Mouse (Mus musculus) ES-Bruce4 (cell line): ENCODE measurements around the gene Ccl17. TPM values are rescaled to one million over a fixed set of nuclear protein-coding genes. Genes with fewer than 3 reads are reported as not detected.

Experiments
- H3K27ac ChIP-seq: 2 replicates; pipeline ENCODE4 v1.5.1; 2012; ENCODE audit warnings: low read length, inconsistent platforms; ENCODE audit not compliant: insufficient read depth
- H3K27me3 ChIP-seq: 2 replicates; pipeline ENCODE4 v1.6.1; 2012; ENCODE audit warnings: mild to moderate bottlenecking, low read length, inconsistent platforms; ENCODE audit not compliant: control insufficient read depth, poor library complexity, insufficient read depth, severe bottlenecking
- H3K36me3 ChIP-seq: 2 replicates; pipeline ENCODE4 v1.6.1; 2012; ENCODE audit warnings: inconsistent platforms, mild to moderate bottlenecking, low read length, moderate library complexity; ENCODE audit not compliant: control insufficient read depth, poor library complexity, insufficient read depth, severe bottlenecking
- H3K4me1 ChIP-seq: one replicate; pipeline ENCODE4 v1.8.1; 2011; ENCODE audit warnings: low read length; ENCODE audit not compliant: control insufficient read depth, insufficient read depth
- H3K4me3 ChIP-seq: 2 replicates; pipeline ENCODE4 v1.5.1; 2011; ENCODE audit warnings: low read depth, mild to moderate bottlenecking, low read length
- H3K9ac ChIP-seq: 2 replicates; pipeline ENCODE4 v1.6.1; 2012; ENCODE audit warnings: low read depth, mild to moderate bottlenecking, inconsistent platforms; ENCODE audit not compliant: poor library complexity, severe bottlenecking
- H3K9me3 ChIP-seq: replicated peaks from 2 replicates; pipeline ENCODE4 v1.6.1; 2012; ENCODE audit warnings: mild to moderate bottlenecking, low read length, inconsistent platforms; ENCODE audit not compliant: control insufficient read depth, poor library complexity, insufficient read depth, severe bottlenecking
- CTCF ChIP-seq: IDR thresholded peaks from one replicate; pipeline ENCODE4 v1.8.1; 2011; ENCODE audit warnings: low read depth, low read length
- EP300 ChIP-seq: IDR thresholded peaks from 2 replicates; pipeline ENCODE4 v1.6.1; 2011; ENCODE audit warnings: low read depth, low read length; ENCODE audit not compliant: insufficient read depth
- POLR2A ChIP-seq: IDR thresholded peaks from one replicate; pipeline ENCODE4 v1.8.1; 2011; ENCODE audit warnings: low read length; ENCODE audit not compliant: insufficient read depth
- polyA plus RNA-seq: library from polyadenylated mRNA; stranded (reverse); fragments of >200 nt; gene quantifications from 2 replicates; pipeline ENCODE4 v1.2.4, GENCODE M21; 2011; ENCODE audit warnings: low read depth; ENCODE audit not compliant: missing spikeins, insufficient read depth, insufficient read length

The Ccl17 gene
- polyA plus RNA-seq, 1 experiment = not detected

DNA sequence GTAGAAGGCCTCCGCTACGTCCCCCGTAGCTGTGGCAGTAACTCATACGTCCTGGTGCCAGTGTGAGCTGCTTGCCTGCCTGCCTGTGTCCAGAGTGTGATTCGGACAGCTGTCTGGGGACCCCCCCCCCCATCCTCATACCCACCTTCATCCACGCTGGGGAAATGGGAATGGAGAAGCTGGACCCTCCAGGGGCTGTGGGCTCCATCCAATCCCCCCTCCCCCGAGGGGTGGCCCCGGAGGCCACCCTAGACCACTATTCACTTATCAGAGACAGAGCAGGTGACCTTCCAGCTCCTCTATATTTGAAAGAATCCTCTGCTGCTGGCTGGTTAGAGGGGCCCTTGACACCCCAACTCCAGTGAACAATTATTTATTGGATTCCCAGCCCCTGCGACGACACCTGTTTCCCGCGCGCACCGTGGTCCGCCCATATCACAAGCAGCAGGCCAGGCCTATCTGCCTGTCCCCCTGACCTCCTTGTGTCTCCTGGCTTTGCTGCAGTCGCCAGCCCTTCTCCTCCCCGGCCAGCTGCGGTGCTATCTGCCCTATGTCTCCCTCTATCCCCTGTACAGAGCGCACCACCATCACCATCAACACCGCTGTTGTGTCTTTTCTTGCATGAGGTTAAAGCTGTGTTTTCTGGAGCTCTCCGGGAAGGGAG lies 29.6 kb upstream of the Ccl17 start:
- H3K27me3 ChIP-seq = no peaks in the 10 kb centered on the region
- H3K27ac ChIP-seq = no peak overlapping the region
- H3K4me1 ChIP-seq = no peaks in the 10 kb centered on the region
- peak overlapping the region; percentile 20 for H3K4me3 ChIP-seq
- H3K9ac ChIP-seq = peak overlapping the region; percentile 1; the same call in 1 of the 2 replicates
- H3K36me3 ChIP-seq = no peaks in the 10 kb centered on the region
- TF ChIP-seq CTCF = no peak
- TF ChIP-seq EP300 = no peak
- no peak for TF ChIP-seq POLR2A
- no peaks in the 10 kb centered on the region for H3K9me3 ChIP-seq

DNA sequence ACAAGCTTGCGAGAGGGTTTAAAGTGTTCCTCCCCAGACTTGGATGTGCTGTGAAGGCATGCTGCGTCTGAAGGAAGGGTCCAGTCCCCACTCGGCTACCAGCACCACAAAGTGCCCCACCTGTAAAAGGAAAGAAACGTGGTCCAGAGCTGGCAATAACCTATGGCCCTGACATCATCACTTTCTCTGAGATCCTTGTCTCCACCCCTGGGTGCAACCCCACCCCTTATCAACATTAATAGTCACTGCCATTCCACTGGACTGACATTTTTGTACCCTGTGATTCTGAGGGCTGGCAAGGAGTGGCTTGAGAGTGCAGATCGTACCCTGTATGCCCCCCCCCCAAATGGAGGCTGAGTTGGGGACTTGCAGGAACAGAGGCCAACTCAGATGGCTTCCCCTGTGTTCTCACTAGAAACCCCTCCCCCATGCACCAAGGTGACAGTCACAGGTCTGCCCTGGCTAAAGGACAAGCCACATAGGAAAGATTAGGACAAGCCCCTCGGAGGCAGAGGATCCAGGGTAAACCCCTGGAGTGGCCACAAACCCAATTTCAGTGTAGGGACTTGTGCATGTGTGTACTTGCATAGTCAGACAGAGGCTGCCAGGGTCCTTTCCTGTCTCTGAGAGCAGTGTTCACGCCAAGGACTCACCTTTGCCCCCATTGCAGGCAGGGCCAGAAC lies 29.0 kb upstream of the Ccl17 start:
- H3K4me1 ChIP-seq = no peaks in the 10 kb centered on the region
- no peaks in the 10 kb centered on the region for H3K9me3 ChIP-seq
- no peak for TF ChIP-seq POLR2A
- no peak for TF ChIP-seq CTCF
- no peak for TF ChIP-seq EP300
- H3K4me3 ChIP-seq = peak overlapping the region; percentile 10
- no peak overlapping the region for H3K27ac ChIP-seq
- H3K9ac ChIP-seq = 0 out of 2 replicates have a peak overlapping the region, but pooled peaks have one; percentile 1
- no peaks in the 10 kb centered on the region for H3K27me3 ChIP-seq
- H3K36me3 ChIP-seq = no peaks in the 10 kb centered on the region

DNA sequence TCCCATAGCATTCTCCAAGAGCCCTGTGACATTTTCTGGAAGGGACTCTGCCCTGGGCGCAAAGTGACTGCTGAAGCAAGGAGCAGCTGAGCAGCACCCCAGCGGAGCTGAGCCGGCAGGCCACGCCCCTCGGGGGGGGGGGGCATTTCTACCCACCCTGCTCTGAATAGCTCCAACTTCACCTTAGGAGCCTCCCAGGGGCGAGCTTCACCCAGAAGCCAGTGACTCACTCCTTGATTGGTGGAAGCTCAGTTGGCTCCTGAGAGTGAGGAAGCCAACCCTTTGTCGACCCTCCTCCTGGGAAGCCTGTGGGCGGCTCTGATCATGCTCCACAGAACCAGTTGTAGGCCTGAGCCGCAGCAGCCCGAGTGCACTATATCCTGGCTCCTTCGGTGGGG lies 28.4 kb upstream of the Ccl17 start:
- Histone ChIP-seq H3K9ac (no peak overlapping the region), H3K36me3 (no peaks in the 10 kb centered on the region), H3K27me3 (no peaks in the 10 kb centered on the region), H3K4me3 (peak overlapping the region; percentile 10; the same call in 1 of the 2 replicates), H3K27ac (no peak overlapping the region), H3K9me3 (no peaks in the 10 kb centered on the region), H3K4me1 (no peaks in the 10 kb centered on the region)
- TF ChIP-seq CTCF (no peak), POLR2A (no peak), EP300 (no peak)

DNA sequence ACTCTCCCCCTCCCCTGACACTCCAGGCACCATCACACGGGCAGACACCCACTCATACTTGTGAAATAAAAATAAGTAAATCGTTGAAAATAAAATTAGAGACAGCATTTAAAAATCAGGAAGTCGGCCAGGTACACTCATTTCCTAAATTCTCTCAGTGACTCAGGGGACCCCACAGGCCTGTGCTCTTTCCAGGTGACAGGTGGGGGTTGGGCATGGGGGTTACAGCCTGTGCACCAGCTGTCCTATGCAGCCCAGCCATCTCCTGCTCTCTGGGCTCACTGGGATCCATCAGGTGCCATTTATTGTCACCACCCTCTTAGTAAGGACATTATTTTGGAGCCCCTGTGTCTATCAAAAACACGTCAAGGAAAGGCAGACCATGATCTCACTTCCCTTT lies 26.4 kb upstream of the Ccl17 start:
- no peak overlapping the region for H3K4me3 ChIP-seq
- no peak overlapping the region for H3K9ac ChIP-seq
- H3K36me3 ChIP-seq = no peaks in the 10 kb centered on the region
- H3K9me3 ChIP-seq = no peaks in the 10 kb centered on the region
- TF ChIP-seq EP300 (no peak), POLR2A (no peak), CTCF (no peak)
- no peaks in the 10 kb centered on the region for H3K4me1 ChIP-seq
- H3K27me3 ChIP-seq = no peaks in the 10 kb centered on the region
- H3K27ac ChIP-seq = no peak overlapping the region

DNA sequence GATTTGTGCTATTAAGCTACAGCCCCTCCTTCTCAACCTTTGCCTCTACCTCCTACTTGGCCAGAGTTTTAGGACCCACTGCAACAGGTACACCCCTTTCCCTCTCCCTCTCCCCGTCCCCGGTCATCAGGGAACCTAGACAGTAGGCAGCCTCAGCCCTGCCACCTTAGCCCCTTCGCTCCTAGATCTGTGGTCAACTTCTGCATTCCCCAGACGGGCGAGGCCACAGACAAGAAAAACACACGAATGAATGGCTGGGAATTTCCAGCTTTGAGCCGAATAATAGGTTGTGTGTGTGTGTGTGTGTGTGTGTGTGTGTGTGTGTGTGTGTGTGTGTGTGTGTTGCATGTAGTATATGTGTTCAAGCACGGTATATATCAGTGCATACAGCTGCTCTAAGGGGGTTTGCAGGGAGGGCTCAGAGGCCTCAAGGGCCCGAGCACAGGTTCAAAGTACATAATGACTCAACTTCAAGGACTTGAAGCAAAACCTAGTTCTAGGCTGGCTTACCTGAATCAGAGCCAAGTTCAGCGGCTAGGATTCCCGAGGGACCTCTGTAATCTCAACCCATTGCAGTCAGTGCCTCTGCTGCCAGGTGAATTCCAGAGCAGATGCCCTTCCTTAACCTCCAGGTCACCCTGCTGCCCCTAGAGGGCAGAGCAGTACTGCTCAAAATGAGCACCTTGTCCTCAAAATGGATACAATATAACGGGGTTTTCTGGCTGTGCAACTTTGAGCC lies 24.8 kb upstream of the Ccl17 start:
- Histone ChIP-seq H3K9ac (no peak overlapping the region), H3K36me3 (no peaks in the 10 kb centered on the region), H3K4me3 (no peak overlapping the region), H3K9me3 (no peaks in the 10 kb centered on the region), H3K27ac (no peak overlapping the region), H3K27me3 (no peaks in the 10 kb centered on the region), H3K4me1 (no peaks in the 10 kb centered on the region)
- TF ChIP-seq CTCF = peak; percentile 59
- no peak for TF ChIP-seq POLR2A
- no peak for TF ChIP-seq EP300

DNA sequence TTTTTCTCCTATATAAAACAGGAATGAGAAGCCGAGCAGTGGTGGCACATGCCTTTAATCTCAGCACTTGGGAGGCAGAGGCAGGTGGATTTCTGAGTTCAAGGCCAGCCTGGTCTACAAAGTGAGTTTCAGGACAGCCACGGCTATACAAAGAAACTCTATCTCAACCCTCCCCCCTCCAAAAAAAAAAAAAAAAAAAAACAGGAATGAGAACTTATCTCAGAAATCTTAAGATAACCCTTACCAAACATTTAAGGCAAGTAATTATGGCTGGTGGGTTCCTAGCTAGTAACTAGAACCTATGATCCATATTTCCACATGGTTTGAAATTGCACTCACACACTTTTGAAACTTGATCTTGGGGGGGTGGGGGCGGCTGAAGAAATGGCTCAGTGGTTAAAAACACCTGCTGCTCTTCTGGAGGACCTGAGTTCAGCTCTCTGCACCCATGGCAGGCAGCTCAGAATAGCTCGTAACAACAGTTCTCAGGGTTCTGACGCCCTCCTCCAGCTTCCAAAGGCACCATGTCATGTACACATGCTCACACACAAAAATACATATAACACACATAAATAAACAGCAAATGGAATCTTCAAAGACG lies 24.2 kb upstream of the Ccl17 start:
- H3K4me3 ChIP-seq = no peak overlapping the region
- no peaks in the 10 kb centered on the region for H3K27me3 ChIP-seq
- H3K9me3 ChIP-seq = no peaks in the 10 kb centered on the region
- H3K9ac ChIP-seq = no peak overlapping the region
- H3K27ac ChIP-seq = no peak overlapping the region
- no peaks in the 10 kb centered on the region for H3K36me3 ChIP-seq
- TF ChIP-seq EP300 (no peak), CTCF (no peak), POLR2A (no peak)
- no peaks in the 10 kb centered on the region for H3K4me1 ChIP-seq
